Mouse (Mus musculus) gastrocnemius, adult 18-20 months (tissue): ENCODE measurements around the gene Rbbp8nl. TPM values are rescaled to one million over a fixed set of nuclear protein-coding genes. Genes with fewer than 3 reads are reported as not detected.

Experiments
- DNase-seq: peaks from one replicate; pipeline ENCODE4 v3.0.0; 2021; ENCODE audit warnings: low spot score
- total RNA-seq, 2 experiments: library from RNA; stranded (reverse); gene quantifications; 2 replicates each; pipeline ENCODE4 v1.2.3; 2021

Gene Rbbp8nl
- total RNA-seq, 2 experiments from 2014 or later: not detected

DNA sequence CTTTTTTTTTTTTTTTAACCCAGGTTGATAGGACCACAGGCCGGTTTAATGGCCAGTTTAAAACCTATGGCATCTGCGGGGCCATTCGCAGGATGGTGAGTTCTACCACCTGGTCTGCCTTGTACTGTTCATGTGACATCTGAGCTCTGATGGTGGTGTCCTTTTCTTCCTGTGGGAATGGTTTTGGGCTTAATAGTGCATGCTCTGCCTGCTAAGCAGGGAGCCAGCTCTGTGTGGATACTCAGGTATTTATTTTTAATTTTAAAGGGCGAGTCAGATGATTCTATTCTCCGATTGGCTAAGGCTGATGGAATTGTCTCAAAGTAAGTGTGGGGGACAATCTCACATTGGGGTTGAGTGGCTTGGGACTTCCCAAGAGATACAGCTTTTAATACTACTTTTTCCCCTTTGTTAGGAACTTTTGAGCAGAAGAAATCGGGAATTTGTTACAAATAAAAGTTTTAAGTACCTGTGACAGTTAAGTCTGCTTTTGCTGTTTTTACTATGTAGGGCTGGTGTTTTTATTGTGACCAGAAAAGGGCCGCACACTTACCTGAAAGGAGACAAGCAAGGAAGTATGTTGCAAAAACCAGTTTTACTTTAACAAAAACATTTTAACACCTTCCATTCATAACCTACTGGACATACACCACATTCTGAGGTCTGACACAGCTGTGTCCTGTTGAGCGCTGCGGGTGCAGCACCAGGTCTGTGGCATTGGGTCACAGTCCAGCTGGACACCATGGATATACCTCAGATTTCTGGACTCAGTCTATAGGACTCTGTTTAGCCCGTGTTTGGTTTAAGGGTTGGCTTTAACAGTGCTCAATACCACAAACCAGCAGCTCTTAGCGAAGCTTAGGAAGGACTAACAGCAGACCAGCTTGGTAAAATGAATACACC, 31.5 kb downstream of the Rbbp8nl start:
- DNase-seq: no peak

- peak; percentile 99 for DNase-seq
These were observed 32.6 kb downstream of the Rbbp8nl start, which contains the start of gene Rps21 for GRCm38 (mm10) chr2:180257001-180257521. Gene Rps21 (plus strand): TSS chr2:180257377.

- no peak for DNase-seq
These were observed 33.2 kb downstream of the Rbbp8nl start for GRCm38 (mm10) chr2:180256296-180257000.

- DNase-seq: no peak
These were observed 34.0 kb downstream of the Rbbp8nl start for GRCm38 (mm10) chr2:180255701-180256100.

DNA sequence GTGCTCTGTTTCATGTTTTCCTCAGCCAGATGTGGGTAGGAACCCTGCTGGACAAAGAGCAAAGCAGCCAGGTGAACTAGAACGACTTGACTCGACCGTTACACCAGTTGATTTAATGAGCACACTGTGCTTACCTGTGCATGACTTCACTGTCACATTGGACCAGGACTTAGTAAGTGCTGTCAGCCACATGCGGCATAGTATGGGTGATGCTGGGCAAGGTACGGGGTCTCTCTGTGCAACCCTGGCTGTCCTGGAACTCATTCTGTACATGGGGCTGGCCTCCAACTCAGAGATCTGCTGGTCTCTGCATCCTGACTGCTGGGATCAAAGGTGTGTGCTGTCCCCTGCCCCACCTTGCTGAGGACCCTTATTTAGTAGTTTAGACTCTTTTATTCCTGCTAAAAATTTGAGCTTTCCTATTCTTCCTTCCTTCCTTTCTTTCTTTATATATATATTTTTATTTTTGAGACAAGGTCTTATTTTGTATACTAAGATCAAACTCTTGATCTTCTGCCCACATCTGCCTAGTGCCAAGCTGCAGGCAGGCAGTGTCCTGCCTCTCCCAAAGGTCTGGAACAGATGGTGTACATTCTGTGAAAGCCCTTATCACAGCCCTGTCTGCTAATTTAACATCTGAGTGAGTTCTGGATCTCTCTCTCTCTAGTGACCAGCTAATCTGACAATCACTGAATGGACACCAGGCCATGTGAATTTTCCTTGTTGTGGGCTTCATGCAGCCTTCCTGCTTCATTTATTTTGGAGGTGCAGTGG, 35.1 kb downstream of the Rbbp8nl start:
- DNase-seq: no peak

DNA sequence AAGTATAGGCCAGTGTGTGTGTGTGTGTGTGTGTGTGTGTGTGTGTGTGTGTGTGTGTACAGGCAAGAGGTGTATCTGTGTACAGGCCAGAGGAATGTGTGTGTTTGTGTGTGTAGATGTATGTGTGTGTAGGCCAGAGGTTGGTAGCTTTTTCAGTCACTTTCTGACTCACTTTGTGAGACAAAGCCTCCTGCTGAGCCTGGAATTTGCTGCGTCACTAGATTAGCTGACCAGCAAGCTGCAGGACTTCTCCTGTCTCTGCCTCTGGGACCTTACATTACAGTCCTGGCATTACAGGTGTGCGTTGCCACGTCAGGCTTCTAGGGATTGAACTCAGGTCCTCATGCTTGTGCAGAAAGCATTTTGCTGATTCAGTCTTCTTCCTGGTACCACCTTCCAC, 37.8 kb downstream of the Rbbp8nl start:
- no peak for DNase-seq

DNA sequence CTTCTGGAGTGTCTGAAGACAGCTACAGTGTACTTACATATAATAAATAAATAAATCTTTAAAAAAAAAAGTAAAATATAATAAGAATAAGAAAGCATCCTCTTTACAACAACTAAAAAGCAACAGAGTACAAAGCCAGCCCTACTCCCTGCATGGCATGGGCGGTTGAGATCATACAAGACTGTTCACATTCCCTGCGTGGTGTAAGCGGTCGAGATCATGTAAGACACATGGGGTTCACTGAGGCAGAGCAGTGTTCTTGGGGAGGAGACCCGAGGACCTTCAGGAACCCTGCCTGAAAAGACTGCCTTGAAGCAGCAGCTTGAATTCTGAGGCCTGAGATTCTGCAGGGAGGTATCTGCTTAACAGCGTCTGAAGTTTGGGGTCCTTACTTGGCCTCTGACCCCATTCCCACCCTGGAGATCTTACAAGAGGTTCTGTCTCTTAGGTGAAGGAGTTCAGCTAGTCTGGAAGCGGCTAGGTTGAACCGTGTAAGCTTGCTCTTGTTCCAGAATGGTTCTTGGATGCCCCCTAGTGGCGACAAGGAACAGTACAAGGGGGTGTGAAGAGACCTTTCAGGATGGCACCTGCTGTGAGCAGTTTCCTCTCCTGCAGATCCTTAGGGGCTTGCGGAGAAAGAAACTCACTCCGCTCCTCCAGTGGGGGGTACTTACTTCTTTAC, 38.6 kb downstream of the Rbbp8nl start:
- DNase-seq: peak; percentile 87

- no peak for DNase-seq
These were observed 40.6 kb downstream of the Rbbp8nl start for GRCm38 (mm10) chr2:180248947-180249660.

- no peak for DNase-seq
These were observed 41.8 kb downstream of the Rbbp8nl start for GRCm38 (mm10) chr2:180247916-180248315.

DNA sequence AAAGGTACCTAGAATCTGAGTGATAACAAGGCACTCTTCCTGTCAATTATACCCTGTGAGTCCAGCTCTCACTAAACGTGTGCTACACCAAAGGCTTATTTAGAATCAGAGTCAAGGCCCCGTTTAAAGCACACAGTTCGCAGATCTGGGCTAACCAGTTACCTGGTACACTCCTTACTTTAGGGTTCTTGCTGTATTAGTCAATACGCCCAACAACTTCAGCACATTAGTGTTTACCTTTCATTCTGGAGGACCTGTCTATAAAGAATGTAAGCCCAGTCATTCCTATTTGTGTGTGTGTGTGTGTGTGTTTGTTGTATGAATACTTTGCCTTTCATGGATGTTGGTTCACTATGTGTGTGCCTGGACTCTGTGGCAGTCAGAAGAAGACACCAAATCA, 46.6 kb downstream of the Rbbp8nl start:
- no peak for DNase-seq

DNA sequence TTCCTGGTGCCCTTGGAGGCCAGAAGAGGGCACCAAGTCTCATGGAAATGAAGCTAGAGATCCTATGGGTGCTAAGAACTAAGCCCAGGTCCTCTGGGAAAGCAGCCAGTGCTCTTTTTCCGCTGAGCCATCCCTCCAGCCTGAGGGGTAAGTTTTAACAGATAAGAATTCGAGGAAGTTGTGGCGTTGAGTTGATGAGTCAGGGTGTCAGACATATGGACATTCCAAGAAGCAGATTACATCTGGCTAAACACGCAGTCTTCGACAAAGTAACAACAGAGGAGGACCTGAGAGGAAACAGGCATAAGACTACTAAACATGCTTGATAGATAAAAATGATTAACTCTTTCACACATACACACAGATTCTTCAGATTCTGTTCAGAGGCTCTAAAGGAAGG, 51.1 kb downstream of the Rbbp8nl start:
- DNase-seq: no peak

GRCm38 (mm10) chr2:180237601-180238345, 51.9 kb downstream of the Rbbp8nl start:
- DNase-seq: no peak

- DNase-seq: no peak
These were observed 52.7 kb downstream of the Rbbp8nl start for GRCm38 (mm10) chr2:180236930-180237329.

DNA sequence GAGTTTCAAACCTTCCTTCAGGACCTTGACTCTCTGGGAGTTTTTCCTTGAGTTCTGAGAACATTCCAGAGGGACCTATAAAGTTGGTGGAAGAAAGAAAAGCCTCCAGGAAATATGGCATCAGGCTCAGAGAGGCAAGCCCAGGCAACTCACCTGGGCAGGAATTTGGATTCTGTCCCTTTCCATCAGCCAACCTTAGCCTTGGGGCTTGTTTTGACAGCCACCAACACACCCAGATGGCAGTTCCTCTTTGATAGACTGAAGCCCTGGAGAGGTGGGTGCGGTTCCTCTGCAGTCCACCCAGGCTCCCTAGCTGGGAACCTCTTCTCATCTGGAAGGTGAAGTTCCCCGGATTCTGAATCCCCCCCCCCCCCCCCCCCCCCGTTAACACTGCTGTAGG, 53.2 kb downstream of the Rbbp8nl start:
- DNase-seq: no peak

- DNase-seq: no peak
These were observed 53.9 kb downstream of the Rbbp8nl start for GRCm38 (mm10) chr2:180235788-180236187.

GRCm38 (mm10) chr2:180234980-180235379, 54.7 kb downstream of the Rbbp8nl start:
- no peak for DNase-seq

GRCm38 (mm10) chr2:180234353-180234752, 55.3 kb downstream of the Rbbp8nl start:
- no peak for DNase-seq

DNA sequence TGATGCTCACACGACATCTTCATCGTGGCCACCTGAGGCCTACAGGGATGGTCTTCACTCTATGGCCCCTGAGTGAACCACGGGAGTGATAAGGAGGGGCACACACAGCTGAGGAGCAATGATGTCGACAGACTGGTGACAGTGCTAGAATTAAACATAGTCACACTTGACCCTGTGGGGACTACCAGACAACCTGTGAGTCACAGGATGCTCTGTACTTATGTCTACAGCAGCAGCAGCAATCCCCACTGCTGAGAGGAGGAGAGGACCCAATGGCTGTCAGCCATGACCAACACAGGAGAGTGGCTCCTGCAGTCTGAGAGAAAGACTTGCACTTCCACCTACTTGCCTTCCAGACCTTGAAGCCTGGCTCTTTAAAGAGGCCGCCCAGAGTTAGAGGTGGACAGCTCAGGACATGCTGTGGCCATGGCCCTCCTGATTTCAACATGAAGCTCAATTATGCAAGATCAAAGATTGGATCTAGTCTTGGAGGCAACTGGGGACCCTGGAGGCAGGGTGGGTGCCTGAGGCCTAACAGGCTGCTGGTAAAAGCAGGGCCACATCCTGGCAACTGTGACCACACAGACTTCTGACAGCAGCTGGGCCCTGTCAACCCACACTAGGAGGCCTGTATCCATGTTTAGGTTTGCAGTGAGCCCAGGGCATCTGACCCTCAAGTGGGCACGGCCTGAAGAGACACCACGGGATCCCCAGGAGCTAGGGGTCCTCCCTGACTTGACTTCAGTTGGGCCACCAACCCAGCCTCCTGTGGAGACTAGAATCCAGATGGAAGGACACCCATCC, 56.4 kb downstream of the Rbbp8nl start:
- no peak for DNase-seq

DNA sequence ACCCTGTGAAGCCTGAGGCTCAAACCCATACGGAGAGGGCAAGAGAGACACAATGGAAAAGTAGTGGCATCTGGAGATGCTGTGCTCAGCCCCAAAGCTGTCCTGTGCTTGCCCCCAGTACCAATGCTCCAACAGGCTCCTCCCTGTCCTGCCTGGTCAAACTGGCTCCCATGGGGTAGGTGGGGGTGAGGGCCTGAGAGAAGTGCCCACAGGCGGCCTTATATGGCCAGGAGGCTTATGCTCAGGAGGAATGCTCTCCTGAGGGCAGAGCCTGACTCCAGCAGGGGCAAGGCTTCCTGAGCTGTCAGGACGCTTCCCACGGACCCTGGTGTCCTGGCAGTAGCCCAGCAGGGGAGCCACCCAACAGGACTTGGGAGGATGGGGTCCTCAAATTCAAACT, 59.2 kb downstream of the Rbbp8nl start:
- DNase-seq: no peak
